Mouse (Mus musculus): ENCODE results near the gene Nudcd2.

DNA sequence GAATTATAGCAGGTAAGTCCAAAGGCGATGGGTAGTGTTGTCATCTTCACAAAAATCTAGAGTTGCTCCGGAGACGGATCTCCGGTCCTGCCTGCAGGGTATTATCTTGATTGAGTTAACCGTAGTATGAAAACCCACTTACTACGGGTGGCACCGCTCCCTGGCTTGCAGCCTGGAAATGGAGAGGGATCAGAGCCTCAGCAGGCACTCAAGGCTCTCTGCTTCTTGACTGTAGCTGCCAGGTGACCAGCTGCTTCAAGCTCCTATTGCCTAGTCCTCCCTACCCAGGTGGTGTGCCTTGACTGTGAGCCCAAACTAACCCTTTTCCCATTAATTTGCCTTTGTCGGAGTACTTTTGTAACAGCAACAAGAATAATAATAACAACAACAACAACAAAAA, 26.4 kb downstream of the Nudcd2 start:
- no peak for TF ChIP-seq POLR2A (IDR thresholded peaks at IDR 0.05; ENCODE audit: low read depth, low read length)
- TF ChIP-seq CTCF (IDR thresholded peaks at IDR 0.05; ENCODE audit: extremely low read depth, insufficient read depth, insufficient read length, insufficient replicate concordance): no peak

Measured in spleen, adult 2 months (tissue).